In the genomic region with DNA sequence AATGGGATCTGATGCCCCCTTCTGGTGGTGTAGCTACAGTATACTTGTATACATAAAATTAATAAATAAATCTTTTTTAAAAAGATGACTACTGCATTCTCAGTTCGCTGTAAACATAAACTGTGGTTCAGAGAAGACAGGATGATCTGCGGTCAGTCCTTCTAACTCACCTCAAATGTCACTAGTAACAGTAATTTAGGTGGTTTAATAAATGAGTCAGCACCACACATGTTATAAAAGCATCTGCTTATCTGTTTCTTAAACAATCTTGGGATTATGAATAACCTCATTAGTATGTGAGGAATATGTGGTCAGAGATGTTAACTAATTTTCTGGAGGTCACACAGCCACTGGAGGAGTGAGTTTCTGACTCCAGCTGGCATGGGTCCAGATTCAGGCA, we compare ENCODE assay signal across 16 mouse cellular contexts.
"Had no signal": no experiment of that assay in that cellular context is flagged by ENCODE, and none has a peak within 500 bp of the region (broad histone marks: within the 10 kb centered on the region; RNA-seq: fewer than 3 reads in every experiment).

No protein-coding gene starts in this region.

- H3K9ac ChIP-seq: liver, embryonic 13.5 days; lung, embryonic 14.5 days; midbrain, embryonic 13.5 days; neural tube, embryonic 13.5 days had no signal

- H3K4me1 ChIP-seq: liver, embryonic 13.5 days; megakaryocyte, embryonic 14.5 days; midbrain, embryonic 10.5 days; neural tube, embryonic 13.5 days had no signal

- H3K4me3 ChIP-seq: left cerebral cortex, adult 2 months; liver, embryonic 13.5 days; megakaryocyte, embryonic 14.5 days; midbrain, embryonic 10.5 days; midbrain, embryonic 13.5 days; neural tube, embryonic 13.5 days had no signal

- H3K27me3 ChIP-seq: liver, embryonic 13.5 days; midbrain, embryonic 13.5 days; neural tube, embryonic 13.5 days had no signal

- H3K27ac ChIP-seq: left cerebral cortex, adult 2 months; liver, embryonic 13.5 days; macrophage; midbrain, embryonic 10.5 days; midbrain, embryonic 13.5 days; neural tube, embryonic 13.5 days had no signal

- H3K4me2 ChIP-seq: liver, embryonic 13.5 days; lung, embryonic 14.5 days; midbrain, embryonic 13.5 days; neural tube, embryonic 13.5 days had no signal

- ATAC-seq: lung, postnatal 0 days; midbrain, embryonic 13.5 days had no signal

- H3K9me3 ChIP-seq: liver, embryonic 13.5 days; megakaryocyte, embryonic 14.5 days; midbrain, embryonic 10.5 days; midbrain, embryonic 13.5 days; neural tube, embryonic 13.5 days had no signal

- H3K36me3 ChIP-seq: liver, embryonic 13.5 days; midbrain, embryonic 10.5 days; midbrain, embryonic 13.5 days; neural tube, embryonic 13.5 days had no signal

- DNase-seq: kidney, adult 9 months; kidney, postnatal 14 days; kidney, postnatal 4 days; layer of hippocampus, postnatal 36 days; liver, embryonic 13.5 days; lung, embryonic 14.5 days; thymus, adult 2 months; thymus, postnatal 14 days; thymus, postnatal 4 days had no signal
